Mouse (Mus musculus): ENCODE measurements around the gene Ulk2. TPM values are rescaled to one million over a fixed set of nuclear protein-coding genes. Genes with fewer than 3 reads are reported as not detected.
"Not testable (repeated sequence)": the region's sequence is repeated elsewhere in the genome, so short reads cannot be mapped to it uniquely, and the experiment has no call there.

The Ulk2 gene
- polyA plus RNA-seq, 1 experiment, result 66.4 TPM

DNA sequence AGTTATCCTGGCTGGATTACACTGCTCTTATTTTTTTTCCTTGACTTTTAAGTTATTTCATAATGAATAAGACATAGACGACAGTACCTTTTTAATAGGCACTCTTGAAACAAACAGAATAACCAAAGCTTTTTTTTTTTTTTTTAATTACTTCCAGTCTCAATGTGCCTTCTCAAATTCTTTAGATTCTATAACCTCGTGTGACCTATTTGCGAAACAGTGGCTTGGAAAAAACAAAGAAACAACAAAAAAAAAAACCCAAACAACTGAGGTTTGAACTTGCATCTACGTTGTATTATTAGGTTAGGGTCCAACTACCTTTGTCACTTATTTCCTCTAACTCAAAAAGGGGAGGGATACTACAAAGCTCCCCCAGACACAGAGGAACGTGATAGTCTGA is 1.2 kb downstream of the Ulk2 start:
- TF ChIP-seq CTCF (IDR thresholded peaks at IDR 0.05; ENCODE audit: extremely low read depth, insufficient read depth, low read length) (no peak), POLR2A (IDR thresholded peaks at IDR 0.05; ENCODE audit: extremely low read depth, insufficient read depth, low read length) (no peak)
- Histone ChIP-seq H3K4me3 (ENCODE audit: insufficient read depth, low read length) (peak overlapping the region; percentile 54), H3K27ac (ENCODE audit: insufficient read depth, low read length) (no peak overlapping the region), H3K4me1 (ENCODE audit: control insufficient read depth, insufficient read depth, low read length) (peaks cover 1% of the 10 kb centered on the region)

DNA sequence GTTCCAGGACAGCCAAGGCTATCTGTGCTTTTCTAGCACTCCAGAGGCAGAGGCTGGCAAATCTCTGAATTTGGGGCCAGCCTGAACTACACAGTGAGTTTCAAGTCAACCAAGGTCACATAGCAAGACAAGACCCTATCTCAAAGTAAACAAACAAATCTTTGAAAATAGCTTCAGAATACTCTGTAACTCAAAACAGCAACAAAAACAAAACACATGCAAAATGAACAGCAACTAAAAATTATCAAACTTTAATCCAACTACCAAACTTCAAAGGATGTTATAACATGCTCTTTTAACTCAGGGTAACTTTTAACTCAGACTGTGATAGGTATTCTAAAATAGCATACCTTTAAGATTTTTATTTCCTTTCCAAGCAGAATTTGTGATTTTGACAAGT is 2.0 kb downstream of the Ulk2 start:
- Histone ChIP-seq H3K27ac (ENCODE audit: insufficient read depth, low read length) (no peak overlapping the region), H3K4me3 (ENCODE audit: insufficient read depth, low read length) (no peak overlapping the region), H3K4me1 (ENCODE audit: control insufficient read depth, insufficient read depth, low read length) (peaks cover 1% of the 10 kb centered on the region)
- no peak for TF ChIP-seq CTCF (IDR thresholded peaks at IDR 0.05; ENCODE audit: extremely low read depth, insufficient read depth, low read length)
- no peak for TF ChIP-seq POLR2A (IDR thresholded peaks at IDR 0.05; ENCODE audit: extremely low read depth, insufficient read depth, low read length)

DNA sequence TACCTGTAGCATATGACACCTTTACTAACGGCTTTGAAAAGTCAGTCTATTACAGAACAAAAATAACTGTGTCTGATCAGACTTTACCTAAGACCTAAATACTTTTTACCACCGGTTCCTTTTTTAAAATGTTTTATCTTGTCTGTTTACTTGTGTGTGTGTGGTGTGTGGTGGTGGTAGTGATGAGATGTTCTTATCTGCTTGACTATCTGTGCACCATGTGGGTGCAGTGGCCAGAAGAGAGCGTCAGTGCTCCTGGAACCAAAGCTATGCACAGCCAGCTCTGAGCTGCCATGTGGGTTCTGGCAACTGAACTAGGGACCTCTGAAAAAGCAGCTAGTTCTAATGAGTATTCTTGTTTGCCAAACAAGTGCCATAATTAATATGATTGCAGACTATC is 3.7 kb downstream of the Ulk2 start:
- H3K4me1 ChIP-seq (ENCODE audit: control insufficient read depth, insufficient read depth, low read length), result peaks cover 1% of the 10 kb centered on the region
- H3K4me3 ChIP-seq (ENCODE audit: insufficient read depth, low read length), result no peak overlapping the region
- no peak overlapping the region for H3K27ac ChIP-seq (ENCODE audit: insufficient read depth, low read length)
- TF ChIP-seq CTCF (IDR thresholded peaks at IDR 0.05; ENCODE audit: extremely low read depth, insufficient read depth, low read length) (no peak), POLR2A (IDR thresholded peaks at IDR 0.05; ENCODE audit: extremely low read depth, insufficient read depth, low read length) (no peak)

DNA sequence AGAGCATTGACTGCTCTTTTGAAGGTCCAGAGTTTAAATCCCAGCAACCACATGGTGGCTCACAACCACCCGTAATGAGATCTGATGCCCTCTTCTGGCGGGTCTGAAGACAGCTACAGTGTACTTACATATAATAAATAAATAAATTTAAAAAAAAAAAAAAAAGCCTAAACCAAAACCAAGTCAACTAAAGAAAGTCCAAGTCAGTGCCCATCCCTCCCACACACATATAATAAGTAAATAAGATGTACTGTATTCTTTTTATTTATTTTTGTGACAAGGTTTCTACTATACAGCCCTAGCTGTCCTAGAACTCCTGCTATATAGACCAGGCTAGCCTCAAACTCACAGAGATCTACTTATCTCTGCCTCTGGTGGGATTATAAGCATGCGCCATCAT is 14.2 kb downstream of the Ulk2 start:
- H3K27ac ChIP-seq (ENCODE audit: insufficient read depth, low read length); H3K4me3 ChIP-seq (ENCODE audit: insufficient read depth, low read length): not testable (repeated sequence)

DNA sequence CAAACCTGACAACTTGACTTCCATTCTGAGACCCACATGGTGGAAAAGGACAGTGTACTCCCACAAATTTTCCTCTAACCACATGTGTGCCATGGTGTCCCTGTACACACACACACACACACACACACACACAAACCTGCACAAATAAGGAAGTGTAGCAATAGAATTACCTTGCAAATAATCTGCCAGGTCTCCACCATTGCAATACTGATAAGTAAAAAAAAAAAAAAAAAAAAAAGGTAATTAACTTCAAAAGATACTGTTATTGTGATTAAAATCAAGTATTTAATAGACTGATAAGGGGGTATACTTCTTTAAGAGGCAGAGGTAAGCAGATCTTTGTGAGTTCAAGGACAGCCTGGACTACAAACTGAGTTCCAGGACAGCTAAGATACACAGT is 14.9 kb downstream of the Ulk2 start:
- Histone ChIP-seq H3K4me3 (ENCODE audit: insufficient read depth, low read length) (no peak overlapping the region), H3K4me1 (ENCODE audit: control insufficient read depth, insufficient read depth, low read length) (no peaks in the 10 kb centered on the region), H3K27ac (ENCODE audit: insufficient read depth, low read length) (no peak overlapping the region)
- no peak for TF ChIP-seq POLR2A (IDR thresholded peaks at IDR 0.05; ENCODE audit: extremely low read depth, insufficient read depth, low read length)
- TF ChIP-seq CTCF (IDR thresholded peaks at IDR 0.05; ENCODE audit: extremely low read depth, insufficient read depth, low read length), result no peak

More for the DNA sequence above, 14.2 kb downstream of the Ulk2 start:
- not testable (repeated sequence) for H3K4me1 ChIP-seq (ENCODE audit: control insufficient read depth, insufficient read depth, low read length)

DNA sequence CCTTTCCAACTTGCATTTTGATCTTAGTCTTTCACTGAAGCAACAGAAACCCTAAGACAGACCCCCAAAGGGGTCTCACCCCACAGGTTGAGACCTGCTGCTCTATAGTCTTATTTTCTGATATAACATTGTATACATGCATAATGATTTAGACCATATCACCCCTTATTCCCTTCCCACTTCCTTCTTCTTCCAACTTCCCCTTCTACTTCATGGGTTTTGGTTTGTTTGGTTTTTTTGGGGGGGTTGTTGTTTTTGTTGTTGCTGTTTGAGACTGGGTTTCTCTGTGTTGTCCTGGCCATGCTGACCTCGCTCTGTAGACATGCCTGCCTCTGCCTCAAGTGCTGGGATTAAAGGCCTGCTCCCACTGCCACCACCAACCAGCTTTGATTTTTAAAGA is 15.7 kb downstream of the Ulk2 start:
- no peak for TF ChIP-seq POLR2A (IDR thresholded peaks at IDR 0.05; ENCODE audit: extremely low read depth, insufficient read depth, low read length)
- no peak for TF ChIP-seq CTCF (IDR thresholded peaks at IDR 0.05; ENCODE audit: extremely low read depth, insufficient read depth, low read length)
- no peak overlapping the region for H3K27ac ChIP-seq (ENCODE audit: insufficient read depth, low read length)
- no peaks in the 10 kb centered on the region for H3K4me1 ChIP-seq (ENCODE audit: control insufficient read depth, insufficient read depth, low read length)
- H3K4me3 ChIP-seq (ENCODE audit: insufficient read depth, low read length), result no peak overlapping the region

DNA sequence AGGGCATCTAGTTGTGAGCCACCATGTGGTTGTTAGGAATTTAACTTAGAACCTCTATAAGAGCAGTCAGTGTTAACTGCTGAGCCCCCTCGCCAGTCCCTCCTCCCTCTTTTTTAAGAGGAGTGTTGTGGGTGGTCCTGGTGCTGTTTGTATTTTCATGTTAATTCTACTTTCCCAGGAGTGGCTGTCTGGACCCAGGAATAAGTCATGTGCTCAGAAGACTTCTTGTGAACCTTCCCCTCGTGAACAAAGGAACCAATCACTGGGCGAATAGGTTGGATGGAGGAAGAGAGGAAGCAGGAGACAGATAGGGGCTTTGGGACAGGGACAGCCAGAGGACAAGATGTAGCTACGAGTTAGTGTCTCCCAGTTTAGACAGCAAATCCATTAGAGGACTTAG is 45.1 kb downstream of the Ulk2 start:
- no peak overlapping the region for H3K27ac ChIP-seq (ENCODE audit: insufficient read depth, low read length)
- H3K4me1 ChIP-seq (ENCODE audit: control insufficient read depth, insufficient read depth, low read length), result no peaks in the 10 kb centered on the region
- TF ChIP-seq POLR2A (IDR thresholded peaks at IDR 0.05; ENCODE audit: extremely low read depth, insufficient read depth, low read length) (no peak), CTCF (IDR thresholded peaks at IDR 0.05; ENCODE audit: extremely low read depth, insufficient read depth, low read length) (no peak)
- no peak overlapping the region for H3K4me3 ChIP-seq (ENCODE audit: insufficient read depth, low read length)

DNA sequence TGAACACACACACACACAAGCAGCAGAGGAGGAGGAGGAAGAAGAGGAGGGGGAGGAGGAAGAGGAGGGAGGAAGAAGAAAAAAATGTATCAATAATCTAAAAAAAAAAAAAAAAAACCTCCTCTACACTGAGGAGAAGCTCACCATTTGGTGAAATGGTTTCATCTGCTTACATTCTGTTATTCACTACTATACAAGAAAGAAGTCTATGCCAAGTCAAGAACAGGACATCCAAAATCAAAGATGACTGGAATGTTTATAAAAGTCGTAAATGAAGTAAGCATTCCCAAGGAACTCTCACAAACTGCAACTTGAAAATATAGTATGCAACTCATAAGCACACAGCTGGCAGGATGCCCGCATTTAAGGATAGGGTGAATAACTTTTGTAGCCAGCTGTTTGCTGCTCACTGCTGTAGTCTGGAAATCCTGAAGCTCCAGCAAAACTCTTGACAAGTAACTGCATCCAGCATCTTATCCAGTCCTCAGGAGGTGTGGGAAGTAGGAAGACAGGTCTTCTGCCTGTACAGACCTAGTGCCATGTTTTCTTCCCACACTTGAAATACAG is 46.2 kb downstream of the Ulk2 start:
- no peaks in the 10 kb centered on the region for H3K4me1 ChIP-seq (ENCODE audit: control insufficient read depth, insufficient read depth, low read length)
- H3K4me3 ChIP-seq (ENCODE audit: insufficient read depth, low read length), result no peak overlapping the region
- no peak for TF ChIP-seq POLR2A (IDR thresholded peaks at IDR 0.05; ENCODE audit: extremely low read depth, insufficient read depth, low read length)
- no peak for TF ChIP-seq CTCF (IDR thresholded peaks at IDR 0.05; ENCODE audit: extremely low read depth, insufficient read depth, low read length)
- no peak overlapping the region for H3K27ac ChIP-seq (ENCODE audit: insufficient read depth, low read length)

DNA sequence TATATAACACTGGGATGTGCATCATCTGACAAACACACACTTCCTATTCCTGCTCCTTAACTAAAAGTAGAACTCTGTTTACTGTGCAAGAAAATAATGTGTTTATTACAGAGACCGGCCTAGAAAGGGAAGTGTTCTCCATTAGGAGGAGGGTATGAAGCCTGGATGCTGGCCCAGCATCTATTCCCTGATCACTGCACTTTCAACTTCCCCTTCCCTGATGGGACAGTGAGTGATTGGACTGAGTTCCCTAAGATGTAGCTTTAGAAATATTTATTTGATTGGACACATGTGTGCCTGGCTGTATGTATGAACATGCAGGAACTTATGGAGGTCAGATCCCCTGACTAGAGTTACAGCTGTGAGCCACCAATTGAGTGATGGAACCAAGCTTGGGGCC is 61.4 kb downstream of the Ulk2 start:
- Histone ChIP-seq H3K4me3 (ENCODE audit: insufficient read depth, low read length) (no peak overlapping the region), H3K27ac (ENCODE audit: insufficient read depth, low read length) (no peak overlapping the region), H3K4me1 (ENCODE audit: control insufficient read depth, insufficient read depth, low read length) (no peaks in the 10 kb centered on the region)
- no peak for TF ChIP-seq CTCF (IDR thresholded peaks at IDR 0.05; ENCODE audit: extremely low read depth, insufficient read depth, low read length)
- no peak for TF ChIP-seq POLR2A (IDR thresholded peaks at IDR 0.05; ENCODE audit: extremely low read depth, insufficient read depth, low read length)

DNA sequence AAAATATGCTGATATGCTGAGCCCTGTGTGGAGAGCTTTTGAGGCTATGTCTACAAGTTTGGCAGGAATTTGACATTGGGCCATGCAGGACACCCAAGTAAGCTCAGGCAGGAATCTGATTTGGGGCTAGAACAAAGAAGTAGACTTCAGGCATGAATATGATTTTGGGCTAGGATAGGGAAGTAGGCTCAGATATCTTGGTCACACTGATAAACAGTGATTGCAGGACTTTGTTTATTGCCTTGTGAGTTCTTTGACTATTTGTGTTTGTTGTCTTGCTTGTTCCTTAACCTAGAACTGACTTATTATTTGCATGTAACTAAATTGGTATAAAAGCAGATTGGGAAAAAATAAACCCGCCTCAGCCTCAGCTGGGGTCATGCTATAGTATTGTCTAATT is 66.3 kb downstream of the Ulk2 start:
- Histone ChIP-seq H3K27ac (ENCODE audit: insufficient read depth, low read length) (no peak overlapping the region), H3K4me1 (ENCODE audit: control insufficient read depth, insufficient read depth, low read length) (no peaks in the 10 kb centered on the region), H3K4me3 (ENCODE audit: insufficient read depth, low read length) (no peak overlapping the region)
- TF ChIP-seq POLR2A (IDR thresholded peaks at IDR 0.05; ENCODE audit: extremely low read depth, insufficient read depth, low read length) (no peak), CTCF (IDR thresholded peaks at IDR 0.05; ENCODE audit: extremely low read depth, insufficient read depth, low read length) (no peak)

DNA sequence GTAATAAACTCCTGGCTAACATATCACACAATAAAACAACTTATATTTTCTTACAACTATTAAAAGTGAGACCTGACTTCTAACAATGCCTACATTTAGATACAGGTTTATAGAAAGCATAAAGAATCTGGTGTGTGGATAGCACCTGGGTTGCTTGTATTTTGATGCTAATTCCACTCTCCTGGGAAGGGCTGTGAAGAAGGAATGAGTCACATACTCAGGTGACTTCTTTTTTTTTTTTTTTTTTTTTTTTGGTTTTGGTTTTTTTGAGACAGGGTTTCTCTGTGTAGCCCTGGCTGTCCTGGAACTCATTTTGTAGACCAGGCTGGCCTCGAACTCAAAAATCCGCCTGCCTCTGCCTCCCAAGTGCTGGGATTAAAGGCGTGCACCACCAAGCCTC is 72.3 kb downstream of the Ulk2 start:
- not testable (repeated sequence) for H3K27ac ChIP-seq (ENCODE audit: insufficient read depth, low read length); H3K4me1 ChIP-seq (ENCODE audit: control insufficient read depth, insufficient read depth, low read length)

More for the DNA sequence above, 72.3 kb downstream of the Ulk2 start:
- H3K4me3 ChIP-seq (ENCODE audit: insufficient read depth, low read length), result not testable (repeated sequence)
